Mouse (Mus musculus) adrenal gland, adult 2 months (tissue): Measurements from ENCODE around the gene Btbd35f5. TPM values are rescaled to one million over a fixed set of nuclear protein-coding genes. Genes with fewer than 3 reads are reported as not detected.
"Not testable (repeated sequence)": the region's sequence is repeated elsewhere in the genome, so short reads cannot be mapped to it uniquely, and the experiment has no call there.

Experiments used
- DNase-seq: peaks from one replicate; pipeline ENCODE4 v3.0.0; 2021
- long read RNA-seq: library from polyadenylated mRNA; stranded (forward); transcript quantifications from one replicate; pipeline ENCODE4 v2.0.0, GENCODE M21; 2021
- polyA plus RNA-seq: library from polyadenylated mRNA; depleted of rRNA; stranded (reverse); fragments of >200 nt; gene quantifications from 2 replicates; pipeline ENCODE4 v1.2.3, GENCODE M21; 2012; rRNA removed
- total RNA-seq, 2 experiments: library from RNA; stranded (reverse); gene quantifications; 2 replicates each; pipeline ENCODE4 v1.2.3; 2021

Gene Btbd35f5
- total RNA-seq, result not detected
- not detected in 2 replicates for polyA plus RNA-seq
- long read RNA-seq, result 0 reads

- DNase-seq, result not testable (repeated sequence)
Measured at GRCm38 (mm10) chrX:32973597-32973996, at the start of gene Btbd35f5. TSS of gene Btbd35f5 (plus strand) at chrX:32973897.

GRCm38 (mm10) chrX:32941468-32941867 is 32.2 kb upstream of the Btbd35f5 start, which contains the start of gene Gm21789:
TSS of gene Gm21789 (plus strand) at chrX:32941768.
- not testable (repeated sequence) for DNase-seq

Other genes with a start within 250 kb of the Btbd35f5 start
- gene Btbd35f21, start 247.8 kb upstream of the Btbd35f5 start, total RNA-seq, result not detected
- not detected in 2 replicates for gene Btbd35f21, start 247.8 kb upstream of the Btbd35f5 start, polyA plus RNA-seq
- not detected for gene Btbd35f30, start 79.3 kb upstream of the Btbd35f5 start, total RNA-seq
- gene Btbd35f30, start 79.3 kb upstream of the Btbd35f5 start, polyA plus RNA-seq, result not detected in 2 replicates
- not detected for gene Gm21789, start 32.1 kb upstream of the Btbd35f5 start, total RNA-seq
- gene Gm21789, start 32.1 kb upstream of the Btbd35f5 start, polyA plus RNA-seq, result not detected in 2 replicates